Mouse (Mus musculus): ENCODE measurements at regions not wholly inside any gene's neighbourhood (a gene's known extent, or its start where the extent isn't known, plus 50 kb on each side); places are given as distances from the start of the nearest gene placed in this dataset.
A peak's percentile ranks its signal among the peaks of the same experiment; 100 is the strongest.

DNA sequence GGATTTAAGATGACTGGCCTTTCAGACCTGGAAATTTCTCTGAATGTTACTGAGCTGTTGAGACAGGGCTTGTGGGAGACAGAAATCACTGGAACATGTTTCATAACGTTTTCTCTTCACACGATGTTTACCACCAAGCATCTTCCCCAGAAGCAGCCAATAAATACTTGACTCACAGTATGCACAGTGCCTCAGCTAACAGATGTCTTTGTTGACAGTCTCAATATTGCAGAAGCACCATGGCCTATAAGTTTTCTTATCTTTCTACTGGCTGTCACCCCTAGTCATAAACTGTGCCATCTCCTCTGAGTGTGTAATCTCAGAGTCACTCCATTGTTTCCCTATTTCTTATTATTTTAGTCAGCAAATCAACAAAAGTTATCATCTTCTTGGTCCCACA, 187.9 kb upstream of the Gm38303 start:
- TF ChIP-seq POLR2A (IDR thresholded peaks at IDR 0.05; ENCODE audit: low read depth, low read length) (no peak), CTCF (IDR thresholded peaks at IDR 0.05; ENCODE audit: borderline replicate concordance, insufficient read depth, low read length) (no peak)
- H3K27ac ChIP-seq (ENCODE audit: insufficient read depth, low read length): no peak overlapping the region

DNA sequence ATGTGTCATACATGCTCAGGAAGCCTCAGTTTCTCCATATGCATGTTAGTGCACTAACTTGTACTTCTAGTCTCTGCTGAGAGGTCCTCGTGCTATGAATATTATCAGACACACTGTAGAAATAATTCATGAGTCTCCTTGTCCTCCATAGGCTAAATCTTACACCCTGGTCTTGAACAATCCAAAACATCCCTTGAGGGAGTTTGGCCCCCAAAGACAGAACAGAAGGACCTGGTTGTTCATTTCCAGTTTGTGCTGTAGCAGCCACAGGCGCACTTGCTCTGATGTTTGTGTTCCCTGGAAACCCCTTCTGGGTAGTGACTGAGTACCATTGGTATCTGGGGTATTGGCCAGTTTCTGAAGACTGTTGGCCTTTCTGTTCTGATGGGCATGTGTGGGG, 176.7 kb upstream of the Gm38303 start:
- TF ChIP-seq CTCF (IDR thresholded peaks at IDR 0.05; ENCODE audit: borderline replicate concordance, insufficient read depth, low read length) (no peak), POLR2A (IDR thresholded peaks at IDR 0.05; ENCODE audit: low read depth, low read length) (no peak)
- no peaks in the 10 kb centered on the region for H3K4me1 ChIP-seq (ENCODE audit: control insufficient read depth, insufficient read depth, low read length)
- no peak overlapping the region for H3K27ac ChIP-seq (ENCODE audit: insufficient read depth, low read length)
- no peak overlapping the region for H3K4me3 ChIP-seq (ENCODE audit: insufficient read depth, low read length)

More for the DNA sequence above, 187.9 kb upstream of the Gm38303 start:
- Histone ChIP-seq H3K4me1 (ENCODE audit: control insufficient read depth, insufficient read depth, low read length) (no peaks in the 10 kb centered on the region), H3K4me3 (ENCODE audit: insufficient read depth, low read length) (no peak overlapping the region)

DNA sequence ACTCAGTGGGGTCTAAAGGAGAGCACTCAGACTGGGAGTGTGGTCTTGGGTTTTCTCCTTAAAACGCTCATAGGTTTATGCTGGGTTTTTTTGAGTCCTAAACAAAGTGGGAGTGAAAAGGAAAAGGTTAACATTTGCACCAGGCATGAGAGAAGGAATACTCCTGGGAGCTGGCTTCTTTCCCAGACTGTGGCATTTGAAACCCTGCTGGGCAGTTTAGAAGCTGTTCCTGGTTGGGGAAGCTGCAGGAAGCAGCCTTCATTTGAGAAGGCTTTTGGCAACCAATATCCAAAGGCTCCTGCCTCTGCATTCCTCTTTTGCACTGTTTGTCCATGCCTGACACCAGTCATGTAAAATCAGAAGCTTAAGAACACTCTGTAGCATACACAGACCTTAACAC, 175.9 kb upstream of the Gm38303 start:
- H3K4me3 ChIP-seq (ENCODE audit: insufficient read depth, low read length): no peak overlapping the region
- no peak for TF ChIP-seq CTCF (IDR thresholded peaks at IDR 0.05; ENCODE audit: borderline replicate concordance, insufficient read depth, low read length)
- no peak for TF ChIP-seq POLR2A (IDR thresholded peaks at IDR 0.05; ENCODE audit: low read depth, low read length)
- no peaks in the 10 kb centered on the region for H3K4me1 ChIP-seq (ENCODE audit: control insufficient read depth, insufficient read depth, low read length)
- H3K27ac ChIP-seq (ENCODE audit: insufficient read depth, low read length): peak overlapping the region; percentile 53
